ENCODE assay signal across 9 mouse cellular contexts in the genomic region with DNA sequence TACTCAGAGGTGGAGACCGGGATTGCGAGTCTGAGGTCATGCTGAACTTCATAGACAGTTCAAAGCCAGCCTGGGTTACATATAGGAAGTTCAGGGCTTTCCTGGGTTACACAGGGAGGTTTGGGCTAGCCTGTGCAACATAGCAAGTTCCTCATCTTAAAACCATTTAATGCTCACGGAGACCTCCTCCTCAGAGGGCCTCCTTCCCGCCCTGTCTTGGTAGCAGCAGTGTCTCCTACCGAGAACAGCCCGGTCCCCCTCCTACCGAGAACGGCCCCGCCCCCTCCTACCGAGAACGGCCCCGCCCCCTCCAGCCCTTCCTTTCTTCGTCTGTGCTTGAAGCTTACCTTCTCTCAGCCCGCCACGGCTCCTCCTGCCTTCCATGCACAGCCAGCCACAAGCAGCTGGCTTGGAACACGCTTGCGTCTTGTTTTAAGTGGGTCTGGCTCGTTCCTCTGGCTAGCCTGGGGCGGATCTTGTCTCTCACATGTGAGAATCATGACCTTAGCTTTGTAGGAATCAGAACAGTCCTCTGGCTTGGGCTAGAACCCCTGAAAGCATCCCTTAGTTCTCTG. TPM values are rescaled to one million over a fixed set of nuclear protein-coding genes. Genes with fewer than 3 reads are reported as not detected.
DNase-seq lines count a peak whose midpoint lies in the region; ATAC-seq and TF ChIP-seq lines count a peak whose summit lies in the region.
"Had no signal": no experiment of that assay in that cellular context is flagged by ENCODE, and none has a peak within 500 bp of the region (broad histone marks: within the 10 kb centered on the region; RNA-seq: fewer than 3 reads in every experiment).

No protein-coding gene starts in this region.

- no peak for TF ChIP-seq CTCF in kidney, adult 2 months (conservative IDR thresholded peaks at IDR 0.05; ENCODE audit: insufficient read depth, insufficient read length, low read depth, low read length)

- peak overlapping the region; percentile 15; the same call in 1 of the 2 replicates for H3K4me2 ChIP-seq in hindbrain, embryonic 15.5 days

- H3K4me1 ChIP-seq in kidney, adult 2 months (ENCODE audit: control insufficient read depth, insufficient read depth, low read length) = 0 out of 2 replicates have a peak, but pooled peaks cover 3% of the 10 kb centered on the region
- H3K4me1 ChIP-seq in hindbrain, embryonic 15.5 days (replicated peaks) = peaks cover 25% of the 10 kb centered on the region

- TF ChIP-seq POLR2A in kidney, adult 2 months (IDR thresholded peaks at IDR 0.05; ENCODE audit: low read depth, low read length) = no peak

- H3K4me3 ChIP-seq in kidney, adult 2 months (ENCODE audit: insufficient read depth, low read depth, low read length) = no peak overlapping the region
- H3K4me3 ChIP-seq in hindbrain, embryonic 15.5 days = no peak overlapping the region

- H3K9ac ChIP-seq in hindbrain, embryonic 15.5 days = peak overlapping the region; percentile 31; the same call in 1 of the 2 replicates

- DNase-seq in kidney, adult 2 months = peak; percentile 18
- no peak for DNase-seq in kidney, adult 8-10 months
- DNase-seq in embryo, embryonic 10.5 days (ENCODE audit: low spot score) = peak; percentile 48
- no peak for DNase-seq in layer of hippocampus, postnatal 36 days
- DNase-seq in right cerebral cortex, adult 2 months (ENCODE audit: low spot score in 2 of 2) = no peak

- WGBS in kidney, adult 2 months = 27% methylated on average over 19 of the region's 19 CpGs
- WGBS in hindbrain, embryonic 15.5 days = 10% methylated on average over 19 of the region's 19 CpGs

- H3K9me3 ChIP-seq in hindbrain, embryonic 15.5 days = no peaks in the 10 kb centered on the region

- ATAC-seq in hindbrain, embryonic 15.5 days (ENCODE audit: low FRiP score, low read depth) = no peak
- 0 out of 2 replicates have a peak, but pooled peaks have one; percentile 16 for ATAC-seq in megakaryocyte-erythroid progenitor cell, adult 5-6 weeks (replicated peaks; ENCODE audit: low FRiP score, low TSS enrichment, poor library complexity, severe bottlenecking)
- ATAC-seq in cerebellum, adult (ENCODE audit: insufficient number of reproducible peaks, low FRiP score, low TSS enrichment) = no peak
- ATAC-seq: Patski had no signal

- H3K27ac ChIP-seq in kidney, adult 2 months (ENCODE audit: insufficient read depth, low read depth, low read length) = no peak overlapping the region
- H3K27ac ChIP-seq in hindbrain, embryonic 15.5 days (replicated peaks) = no peak overlapping the region; the same call in 1 of the 2 replicates

- no peaks in the 10 kb centered on the region for H3K27me3 ChIP-seq in kidney, adult 2 months (replicated peaks; ENCODE audit: control insufficient read depth, insufficient read depth, low read length)
- H3K27me3 ChIP-seq in hindbrain, embryonic 15.5 days = 0 out of 2 replicates have a peak, but pooled peaks cover 3% of the 10 kb centered on the region

- H3K36me3 ChIP-seq in kidney, adult 2 months (ENCODE audit: control insufficient read depth, insufficient read depth, low read length) = no peaks in the 10 kb centered on the region
- H3K36me3 ChIP-seq in hindbrain, embryonic 15.5 days = no peaks in the 10 kb centered on the region

RNA-seq across cellular contexts. Expression of a gene that starts 4.8 kb away (rescaled TPM):
- polyA plus RNA-seq in kidney, adult 2 months (2012; rRNA removed) = 23.6 and 30.8 TPM in 2 replicates
- 21.0 and 24.5 TPM in 2 replicates for polyA plus RNA-seq in hindbrain, embryonic 15.5 days (2015; fragmentation: Nextera tagmentation; extraction: Ambion mirVana)
- not detected in 2 replicates for total RNA-seq in megakaryocyte-erythroid progenitor cell, adult 5-6 weeks (2014; fragmentation: Nextera tagmentation)
- total RNA-seq in megakaryocyte-erythroid progenitor cell, adult 5-6 weeks (2017) = not detected in 2 replicates
- 10 to 100 TPM in 1 of 2 experiments, 1 to 10 TPM in 1; 8.9 to 11.4 TPM for total RNA-seq in layer of hippocampus, postnatal 36 days (2021)
- polyA plus RNA-seq: Patski had no signal

RNA-seq across cellular contexts. Expression of a gene that starts 53.9 kb away (rescaled TPM):
- polyA plus RNA-seq in kidney, adult 2 months (2012; rRNA removed) = 7.3 and 7.9 TPM in 2 replicates
- 23.0 and 25.8 TPM in 2 replicates for polyA plus RNA-seq in hindbrain, embryonic 15.5 days (2015; fragmentation: Nextera tagmentation; extraction: Ambion mirVana)
- total RNA-seq in megakaryocyte-erythroid progenitor cell, adult 5-6 weeks (2014; fragmentation: Nextera tagmentation) = 6.9 and 8.4 TPM in 2 replicates
- 3.3 and 3.8 TPM in 2 replicates for total RNA-seq in megakaryocyte-erythroid progenitor cell, adult 5-6 weeks (2017)
- 10 to 100 TPM; 39.1 to 40.1 TPM for total RNA-seq in layer of hippocampus, postnatal 36 days (2021)

Comparison
In these comparisons a context has a peak if more than half of its experiments do, and no peak if none do; other contexts are left out.
1. DNase-seq: peak in kidney, adult 2 months (single experiment) and embryo, embryonic 10.5 days (single experiment); none in kidney, adult 8-10 months (0 of 2), layer of hippocampus, postnatal 36 days (0 of 2) and right cerebral cortex, adult 2 months (0 of 2).
2. RNA of a gene that starts 4.8 kb away (total RNA-seq): 8.9 to 11.4 TPM in layer of hippocampus, postnatal 36 days; not detected in megakaryocyte-erythroid progenitor cell, adult 5-6 weeks; every median in the first group is over 4 times any median in the second.
3. RNA of a gene that starts 53.9 kb away (total RNA-seq): 39.1 to 40.1 TPM in layer of hippocampus, postnatal 36 days; 3.3 to 8.4 TPM in megakaryocyte-erythroid progenitor cell, adult 5-6 weeks; every median in the first group is over 4 times any median in the second.